Mouse (Mus musculus): ENCODE data around the gene Epn1. TPM values are rescaled to one million over a fixed set of nuclear protein-coding genes. Genes with fewer than 3 reads are reported as not detected.

The Epn1 gene
- polyA plus RNA-seq, 1 experiment = not detected

DNA sequence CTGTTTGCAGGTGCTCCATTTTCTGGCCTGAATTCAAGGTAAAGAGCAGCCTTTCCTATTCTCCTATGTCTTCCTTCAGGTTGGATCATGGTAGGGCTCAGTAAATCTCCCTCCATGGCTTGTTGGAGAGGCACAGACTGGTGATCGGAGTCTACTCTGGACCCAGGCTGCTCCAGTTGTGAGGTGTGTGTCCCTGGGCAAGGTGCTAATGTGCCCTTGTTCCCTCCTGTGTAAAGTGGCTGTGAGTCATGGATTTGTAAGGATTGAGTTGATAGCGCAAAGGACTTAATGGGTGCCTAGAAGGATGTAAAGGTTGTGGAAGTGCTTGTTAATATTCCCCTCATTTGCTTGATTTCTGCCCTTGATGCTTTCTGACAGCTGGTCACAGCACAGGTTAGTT, 1.9 kb downstream of the Epn1 start:
- TF ChIP-seq CTCF (IDR thresholded peaks at IDR 0.05; ENCODE audit: insufficient read depth, low read depth, low read length) = no peak
- no peak for TF ChIP-seq POLR2A (IDR thresholded peaks at IDR 0.05; ENCODE audit: insufficient read depth, low read depth, low read length)
- peaks cover 22% of the 10 kb centered on the region for H3K4me1 ChIP-seq (ENCODE audit: control insufficient read depth, insufficient read depth, low read length)
- 82% methylated on average over 2 of the region's 2 CpGs for WGBS
- no peak overlapping the region for H3K4me3 ChIP-seq (ENCODE audit: insufficient read depth, low read depth, low read length)
- no peak overlapping the region for H3K27ac ChIP-seq (ENCODE audit: insufficient read depth, low read depth, low read length)

DNA sequence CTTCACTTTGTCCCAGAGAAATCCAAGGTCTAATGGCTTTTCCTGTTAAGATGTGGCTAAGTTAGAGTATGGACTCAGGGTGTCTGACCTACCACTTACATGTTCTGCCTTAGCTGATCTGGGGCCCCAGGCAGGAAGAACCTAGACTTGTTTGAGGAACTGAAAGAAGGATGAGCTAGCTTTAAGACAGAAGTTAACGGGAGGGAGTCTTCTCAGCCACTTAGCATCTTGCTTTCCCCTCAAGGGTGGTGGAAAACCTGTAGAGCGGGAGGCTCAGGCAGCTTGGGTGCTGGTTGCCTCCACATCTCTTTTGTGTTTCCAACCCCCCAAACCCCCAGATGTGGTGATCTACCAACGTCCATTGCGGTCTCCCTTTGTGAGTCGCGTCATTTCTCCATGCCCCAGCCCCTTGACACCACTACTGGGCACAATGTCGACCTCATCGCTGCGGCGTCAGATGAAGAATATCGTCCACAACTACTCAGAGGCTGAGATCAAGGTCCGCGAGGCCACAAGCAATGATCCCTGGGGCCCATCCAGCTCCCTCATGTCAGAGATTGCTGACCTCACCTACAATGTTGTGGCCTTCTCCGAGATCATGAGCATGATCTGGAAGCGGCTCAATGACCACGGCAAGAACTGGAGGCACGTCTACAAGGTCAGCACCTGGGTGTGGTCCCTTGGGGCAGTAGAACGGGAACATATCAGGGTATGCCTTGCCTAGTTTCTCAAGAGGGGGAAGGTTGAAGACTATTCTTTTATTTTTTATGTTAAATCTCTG, 3.5 kb downstream of the Epn1 start:
- H3K4me3 ChIP-seq (ENCODE audit: insufficient read depth, low read depth, low read length) = no peak overlapping the region
- TF ChIP-seq CTCF (IDR thresholded peaks at IDR 0.05; ENCODE audit: insufficient read depth, low read depth, low read length) (no peak), POLR2A (IDR thresholded peaks at IDR 0.05; ENCODE audit: insufficient read depth, low read depth, low read length) (no peak)
- H3K27ac ChIP-seq (ENCODE audit: insufficient read depth, low read depth, low read length) = no peak overlapping the region
- peaks cover 26% of the 10 kb centered on the region for H3K4me1 ChIP-seq (ENCODE audit: control insufficient read depth, insufficient read depth, low read length)
- 91% methylated on average over 18 of the region's 18 CpGs for WGBS

DNA sequence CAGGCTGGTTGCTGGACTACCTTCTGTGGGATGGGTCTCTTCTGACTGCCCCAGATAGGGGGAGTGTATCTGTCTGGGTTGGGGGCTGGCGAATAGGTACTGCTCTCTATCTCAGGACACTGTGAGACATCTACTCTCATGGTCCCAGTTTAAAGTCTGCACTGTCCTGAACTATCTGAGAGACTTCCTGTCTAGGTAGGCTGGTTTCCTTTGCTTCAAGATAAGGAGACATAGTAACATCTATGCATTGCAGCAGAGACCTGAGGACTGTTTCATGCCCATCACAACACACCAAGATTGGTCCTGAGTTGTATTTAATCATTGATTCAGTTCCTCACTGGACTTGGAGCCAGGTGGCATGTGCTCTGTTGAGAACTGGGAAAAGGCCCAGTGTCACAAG, 5.5 kb downstream of the Epn1 start:
- 100% methylated on average over 1 of the region's 1 CpGs for WGBS
- TF ChIP-seq POLR2A (IDR thresholded peaks at IDR 0.05; ENCODE audit: insufficient read depth, low read depth, low read length) = no peak
- no peak for TF ChIP-seq CTCF (IDR thresholded peaks at IDR 0.05; ENCODE audit: insufficient read depth, low read depth, low read length)
- Histone ChIP-seq H3K4me1 (ENCODE audit: control insufficient read depth, insufficient read depth, low read length) (peaks cover 26% of the 10 kb centered on the region), H3K27ac (ENCODE audit: insufficient read depth, low read depth, low read length) (no peak overlapping the region), H3K4me3 (ENCODE audit: insufficient read depth, low read depth, low read length) (no peak overlapping the region)

DNA sequence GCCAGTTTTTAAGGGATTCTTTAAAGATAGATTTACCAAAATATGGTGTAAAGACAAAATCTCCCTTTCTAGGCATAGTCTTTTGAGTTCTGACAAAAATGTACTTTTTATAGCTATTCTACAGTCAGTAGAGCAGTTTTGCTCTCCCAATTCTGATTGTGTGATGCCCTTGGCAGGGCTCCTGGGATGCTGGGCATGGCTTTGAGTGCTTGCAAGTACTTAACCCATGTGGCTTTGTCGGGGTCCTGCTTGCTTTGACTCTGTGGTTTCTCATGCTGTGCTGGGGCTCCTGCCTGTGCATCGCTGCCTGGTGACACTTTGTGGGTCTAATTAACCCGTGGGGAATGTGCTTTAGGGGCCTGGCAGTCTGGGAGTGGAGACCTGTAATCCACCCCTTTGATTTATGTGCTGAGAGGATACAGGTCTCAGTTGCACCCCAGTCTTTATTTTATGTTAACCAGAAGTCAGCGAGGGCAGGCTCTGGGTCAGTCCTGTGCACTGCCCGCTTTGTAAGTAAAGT, 6.9 kb downstream of the Epn1 start:
- 46% methylated on average over 5 of the region's 5 CpGs for WGBS
- no peak overlapping the region for H3K27ac ChIP-seq (ENCODE audit: insufficient read depth, low read depth, low read length)
- peaks cover 28% of the 10 kb centered on the region for H3K4me1 ChIP-seq (ENCODE audit: control insufficient read depth, insufficient read depth, low read length)
- TF ChIP-seq POLR2A (IDR thresholded peaks at IDR 0.05; ENCODE audit: insufficient read depth, low read depth, low read length) (no peak), CTCF (IDR thresholded peaks at IDR 0.05; ENCODE audit: insufficient read depth, low read depth, low read length) (no peak)
- no peak overlapping the region for H3K4me3 ChIP-seq (ENCODE audit: insufficient read depth, low read depth, low read length)

DNA sequence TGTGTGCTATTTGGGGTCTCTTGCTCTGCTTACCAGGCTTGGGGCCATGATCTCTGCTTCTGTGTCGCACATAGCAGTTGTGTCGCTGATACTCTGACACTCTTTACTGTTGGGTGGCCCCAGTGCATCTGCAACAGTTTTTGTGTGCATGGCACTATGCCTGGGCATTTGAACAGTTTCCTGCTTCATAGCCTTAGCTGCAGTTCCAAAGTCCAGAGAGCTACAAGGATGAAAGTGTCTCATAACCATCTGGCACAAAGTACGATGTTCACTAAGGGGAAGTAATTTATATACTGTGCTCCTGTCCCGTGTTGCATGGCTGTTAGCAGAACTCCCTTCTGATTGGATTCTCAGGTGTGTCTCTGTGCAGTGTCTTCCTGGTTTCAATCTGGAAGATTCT, 7.9 kb downstream of the Epn1 start:
- Histone ChIP-seq H3K27ac (ENCODE audit: insufficient read depth, low read depth, low read length) (no peak overlapping the region), H3K4me3 (ENCODE audit: insufficient read depth, low read depth, low read length) (no peak overlapping the region), H3K4me1 (ENCODE audit: control insufficient read depth, insufficient read depth, low read length) (peaks cover 35% of the 10 kb centered on the region)
- TF ChIP-seq CTCF (IDR thresholded peaks at IDR 0.05; ENCODE audit: insufficient read depth, low read depth, low read length) (no peak), POLR2A (IDR thresholded peaks at IDR 0.05; ENCODE audit: insufficient read depth, low read depth, low read length) (no peak)
- WGBS = 74% methylated on average over 4 of the region's 4 CpGs

DNA sequence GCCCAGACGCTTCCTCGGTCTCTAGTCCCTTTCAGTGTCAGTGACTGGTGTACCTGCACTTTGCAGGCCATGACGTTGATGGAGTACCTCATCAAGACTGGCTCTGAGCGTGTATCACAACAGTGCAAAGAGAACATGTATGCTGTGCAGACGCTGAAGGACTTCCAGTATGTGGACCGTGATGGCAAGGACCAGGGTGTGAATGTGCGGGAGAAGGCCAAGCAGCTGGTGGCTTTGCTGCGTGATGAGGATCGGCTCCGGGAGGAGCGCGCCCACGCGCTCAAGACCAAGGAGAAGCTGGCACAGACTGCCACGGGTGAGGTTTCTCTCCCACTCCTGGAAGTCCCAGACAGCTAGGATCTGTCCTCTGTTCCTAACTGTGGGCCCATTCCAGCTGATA, 9.8 kb downstream of the Epn1 start:
- H3K4me3 ChIP-seq (ENCODE audit: insufficient read depth, low read depth, low read length) = no peak overlapping the region
- peaks cover 29% of the 10 kb centered on the region for H3K4me1 ChIP-seq (ENCODE audit: control insufficient read depth, insufficient read depth, low read length)
- 79% methylated on average over 15 of the region's 15 CpGs for WGBS
- H3K27ac ChIP-seq (ENCODE audit: insufficient read depth, low read depth, low read length) = no peak overlapping the region
- no peak for TF ChIP-seq POLR2A (IDR thresholded peaks at IDR 0.05; ENCODE audit: insufficient read depth, low read depth, low read length)
- no peak for TF ChIP-seq CTCF (IDR thresholded peaks at IDR 0.05; ENCODE audit: insufficient read depth, low read depth, low read length)

DNA sequence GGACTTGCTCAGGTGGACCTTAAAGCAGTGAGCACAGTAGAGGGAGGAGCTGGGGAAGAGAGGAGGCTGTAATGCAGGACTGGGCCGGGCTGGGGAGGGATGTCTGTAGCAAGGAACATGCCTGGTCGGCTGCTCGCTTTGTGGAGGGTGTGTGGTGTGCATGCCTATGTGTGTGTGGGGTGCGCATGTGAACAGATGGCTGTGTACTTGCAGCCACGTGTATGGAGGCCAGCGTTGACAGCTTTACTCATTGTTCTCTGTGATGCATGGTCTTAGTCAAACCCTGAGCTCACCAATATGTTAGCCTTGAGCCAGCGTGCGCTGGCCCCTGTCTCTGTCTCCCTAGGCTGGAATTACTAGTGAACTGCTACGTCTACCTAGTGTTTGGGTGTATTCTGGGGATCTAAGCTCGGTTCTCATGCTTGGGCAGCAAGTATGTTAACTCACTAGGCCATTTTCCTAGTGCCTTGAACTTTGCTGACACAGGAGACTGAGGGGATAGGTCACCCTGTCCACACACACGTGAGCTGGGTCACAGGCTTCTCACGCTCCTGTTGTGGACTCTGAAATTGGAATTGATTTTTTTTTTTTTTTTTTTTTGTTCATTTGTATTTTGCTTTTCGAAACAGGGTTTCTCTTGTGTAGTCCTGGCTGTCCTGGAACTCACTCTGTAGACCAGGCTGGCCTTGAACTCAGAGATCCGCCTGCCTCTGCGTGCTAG, 11.1 kb downstream of the Epn1 start:
- no peak for TF ChIP-seq CTCF (IDR thresholded peaks at IDR 0.05; ENCODE audit: insufficient read depth, low read depth, low read length)
- TF ChIP-seq POLR2A (IDR thresholded peaks at IDR 0.05; ENCODE audit: insufficient read depth, low read depth, low read length) = no peak
- no peak overlapping the region for H3K27ac ChIP-seq (ENCODE audit: insufficient read depth, low read depth, low read length)

DNA sequence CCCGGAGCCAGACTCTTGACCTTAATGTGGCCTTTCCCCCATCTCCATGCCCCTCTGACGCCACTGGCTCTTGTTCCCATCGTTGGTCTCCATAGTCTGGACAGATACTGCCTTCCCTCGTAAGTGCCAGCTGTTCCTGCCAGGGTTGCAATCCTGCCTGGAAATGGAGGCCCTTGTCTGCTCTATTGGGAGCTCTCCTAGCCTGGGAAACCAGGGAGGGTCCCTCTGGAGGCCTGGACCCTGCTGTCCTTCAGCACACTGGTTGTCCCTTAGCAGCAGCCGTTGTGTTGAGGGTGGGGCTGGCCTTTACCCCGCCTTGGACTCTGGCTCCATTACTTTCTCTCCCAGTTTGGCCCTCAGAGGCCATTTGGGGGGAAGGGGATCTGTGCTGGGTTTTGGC, 12.3 kb downstream of the Epn1 start:
- H3K4me3 ChIP-seq (ENCODE audit: insufficient read depth, low read depth, low read length) = no peak overlapping the region
- TF ChIP-seq CTCF (IDR thresholded peaks at IDR 0.05; ENCODE audit: insufficient read depth, low read depth, low read length) = no peak
- TF ChIP-seq POLR2A (IDR thresholded peaks at IDR 0.05; ENCODE audit: insufficient read depth, low read depth, low read length) = no peak
- WGBS = 80% methylated on average over 6 of the region's 6 CpGs
- H3K27ac ChIP-seq (ENCODE audit: insufficient read depth, low read depth, low read length) = no peak overlapping the region
- peaks cover 18% of the 10 kb centered on the region for H3K4me1 ChIP-seq (ENCODE audit: control insufficient read depth, insufficient read depth, low read length)

More for the DNA sequence above, 11.1 kb downstream of the Epn1 start:
- WGBS = 87% methylated on average over 15 of the region's 15 CpGs
- H3K4me3 ChIP-seq (ENCODE audit: insufficient read depth, low read depth, low read length) = no peak overlapping the region
- H3K4me1 ChIP-seq (ENCODE audit: control insufficient read depth, insufficient read depth, low read length) = peaks cover 27% of the 10 kb centered on the region
